Mouse (Mus musculus) embryonic facial prominence, embryonic 13.5 days (tissue): ENCODE data around the gene Gm29427. TPM values are rescaled to one million over a fixed set of nuclear protein-coding genes. Genes with fewer than 3 reads are reported as not detected.
A peak's percentile ranks its signal among the peaks of the same experiment; 100 is the strongest.

ENCODE experiments used
- ATAC-seq: fragments of 200-750 bp; cut with Nextera tagmentation; 2 replicates; pipeline ENCODE4 v1.8.0; 2017; ENCODE audit warnings: low read depth; ENCODE audit not compliant: insufficient number of reproducible peaks, insufficient read depth, low FRiP score, low TSS enrichment
- H3K27ac ChIP-seq: fragments of 300-500 bp; sonication (generic); 2 replicates; pipeline ENCODE4 v1.5.1; 2015; ENCODE audit warnings: moderate library complexity, mild to moderate bottlenecking, inconsistent platforms
- H3K27me3 ChIP-seq: fragments of 300-500 bp; sonication (generic); 2 replicates; pipeline ENCODE4 v1.6.1; 2015; ENCODE audit warnings: mild to moderate bottlenecking, inconsistent platforms
- H3K36me3 ChIP-seq: fragments of 300-500 bp; sonication (generic); 2 replicates; pipeline ENCODE4 v1.6.1; 2015; ENCODE audit warnings: mild to moderate bottlenecking, inconsistent platforms
- H3K4me1 ChIP-seq: fragments of 300-500 bp; sonication (generic); 2 replicates; pipeline ENCODE4 v1.6.1; 2015; ENCODE audit warnings: inconsistent platforms
- H3K4me2 ChIP-seq: fragments of 300-500 bp; sonication (generic); 2 replicates; pipeline ENCODE4 v1.6.1; 2015; ENCODE audit warnings: moderate library complexity, mild to moderate bottlenecking, inconsistent platforms
- H3K4me3 ChIP-seq: fragments of 300-500 bp; sonication (generic); 2 replicates; pipeline ENCODE4 v1.5.1; 2015; ENCODE audit warnings: mild to moderate bottlenecking, inconsistent platforms
- H3K9ac ChIP-seq: fragments of 300-500 bp; sonication (generic); 2 replicates; pipeline ENCODE4 v1.6.1; 2015; ENCODE audit warnings: mild to moderate bottlenecking, inconsistent platforms
- H3K9me3 ChIP-seq: fragments of 300-500 bp; sonication (generic); 2 replicates; pipeline ENCODE4 v1.6.1; 2016; ENCODE audit warnings: inconsistent platforms
- WGBS: fragments of 180-500 bp; shearing (Covaris S2); methylation state at CpG from one replicate; pipeline ENCODE4 v1.1.7; 2015; ENCODE audit warnings: mixed read lengths; 5-methylcytosine and 5-hydroxymethylcytosine counted together
- polyA plus RNA-seq: library from polyadenylated mRNA; unstranded; fragments of >200 nt; fragmentation: Nextera tagmentation; extraction: Ambion mirVana; gene quantifications from 2 replicates; pipeline ENCODE4 v1.2.1, GENCODE M21; 2015

The Gm29427 gene
- polyA plus RNA-seq, 1 experiment from 2014 or later, result not detected

DNA sequence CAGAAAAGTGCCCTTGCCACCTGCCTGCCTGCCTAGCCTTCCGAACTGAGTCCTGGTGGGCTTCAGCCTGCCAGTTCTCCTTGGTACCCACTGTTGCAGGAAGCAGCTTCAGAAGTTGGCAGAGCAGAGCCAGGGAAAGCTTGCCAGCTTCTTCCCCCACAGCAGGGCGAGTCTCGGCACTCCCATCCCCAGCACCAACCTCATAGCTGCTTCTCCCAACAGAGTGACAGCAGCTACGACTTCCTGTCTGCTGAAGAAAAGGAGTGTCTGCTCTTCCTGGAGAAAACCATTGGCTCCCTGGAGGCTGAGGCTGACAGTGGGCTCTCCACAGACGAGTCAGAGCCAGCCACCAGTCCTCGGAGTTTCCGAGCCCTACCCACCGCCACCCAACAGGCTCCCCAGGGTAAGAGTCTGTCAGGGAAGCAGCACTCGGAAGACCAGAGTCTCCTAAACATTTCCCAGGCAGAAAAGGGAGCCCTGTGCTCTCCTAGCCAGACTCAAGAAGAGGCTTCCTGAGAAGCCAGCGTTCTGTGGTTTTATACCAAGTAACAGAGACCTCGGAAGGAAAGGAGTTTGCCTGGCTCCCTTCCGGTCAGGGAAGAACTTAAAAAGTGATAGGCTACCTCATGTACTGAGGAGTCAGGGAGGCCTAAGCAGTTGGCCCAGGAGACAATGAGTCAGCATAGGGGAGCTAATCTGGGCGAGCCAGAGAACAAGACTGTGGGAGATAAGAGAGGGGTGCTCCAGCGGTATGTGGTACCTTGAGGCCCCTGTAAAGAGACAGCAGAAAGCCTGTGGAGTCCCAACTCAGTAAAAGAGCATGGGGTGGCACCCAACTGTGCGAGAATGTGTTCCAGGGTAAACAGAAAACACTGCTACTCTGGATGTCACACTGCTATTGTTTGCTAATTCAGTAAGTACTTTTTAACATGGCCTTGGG lies 25.5 kb upstream of the Gm29427 start:
- no peak overlapping the region for H3K27ac ChIP-seq
- peak overlapping the region; percentile 11; the same call in 1 of the 2 replicates for H3K4me2 ChIP-seq
- no peaks in the 10 kb centered on the region for H3K27me3 ChIP-seq
- H3K9me3 ChIP-seq, result no peaks in the 10 kb centered on the region
- ATAC-seq, result 0 out of 2 replicates have a peak, but pooled peaks have one; percentile 35
- 0 out of 2 replicates have a peak, but pooled peaks cover 5% of the 10 kb centered on the region for H3K4me1 ChIP-seq
- WGBS, result 47% methylated on average over 15 of the region's 15 CpGs
- H3K36me3 ChIP-seq, result no peaks in the 10 kb centered on the region
- H3K4me3 ChIP-seq, result no peak overlapping the region
- no peak overlapping the region for H3K9ac ChIP-seq

DNA sequence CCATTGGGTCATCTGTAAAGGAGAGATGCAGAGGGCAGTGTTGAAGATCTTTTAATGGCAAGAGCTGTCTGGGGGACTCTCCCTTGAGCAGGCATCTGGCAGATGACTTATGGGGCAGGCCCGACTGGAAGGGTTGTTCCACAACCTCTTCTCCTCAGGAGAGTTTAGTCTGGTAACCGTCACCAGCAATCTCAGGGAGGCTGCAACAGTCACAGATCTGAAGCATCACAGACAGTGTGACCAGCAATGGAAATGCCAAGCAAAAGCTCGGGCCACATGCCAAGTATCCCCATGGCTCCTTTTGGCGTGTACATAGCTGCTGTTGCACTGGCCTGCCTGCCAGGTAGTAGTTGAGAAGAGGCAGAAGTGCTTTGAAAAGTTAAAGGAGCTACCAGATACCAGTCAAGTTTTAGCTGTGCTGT lies 24.6 kb upstream of the Gm29427 start:
- no peak overlapping the region for H3K4me2 ChIP-seq
- no peak overlapping the region for H3K27ac ChIP-seq
- no peak overlapping the region for H3K9ac ChIP-seq
- WGBS, result 84% methylated on average over 4 of the region's 4 CpGs
- H3K9me3 ChIP-seq, result no peaks in the 10 kb centered on the region
- H3K36me3 ChIP-seq, result no peaks in the 10 kb centered on the region
- no peak overlapping the region for H3K4me3 ChIP-seq
- H3K4me1 ChIP-seq, result 0 out of 2 replicates have a peak, but pooled peaks cover 5% of the 10 kb centered on the region
- no peak for ATAC-seq
- H3K27me3 ChIP-seq, result no peaks in the 10 kb centered on the region

DNA sequence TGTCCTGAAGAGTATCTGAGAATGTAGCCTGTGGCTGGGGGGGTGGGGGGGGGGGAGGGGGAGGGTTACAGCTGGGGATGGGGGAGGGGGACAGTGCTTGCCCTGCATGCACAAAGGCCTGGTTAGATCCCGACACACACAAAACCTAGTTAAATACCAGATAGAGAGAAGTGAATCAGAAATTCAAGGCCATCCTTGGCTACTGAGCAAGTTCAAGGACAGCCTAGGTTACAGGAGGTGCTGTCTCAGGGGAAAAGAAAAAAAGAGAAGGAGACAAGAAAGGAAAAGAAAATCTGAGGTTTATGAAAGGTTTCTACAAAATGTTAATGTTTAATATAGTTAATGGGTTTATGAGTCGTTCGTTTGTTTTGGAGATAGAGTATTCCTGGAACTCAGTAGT lies 24.0 kb upstream of the Gm29427 start:
- no peak overlapping the region for H3K4me3 ChIP-seq
- no peak overlapping the region for H3K27ac ChIP-seq
- no peaks in the 10 kb centered on the region for H3K9me3 ChIP-seq
- no peak overlapping the region for H3K9ac ChIP-seq
- ATAC-seq, result no peak
- H3K36me3 ChIP-seq, result no peaks in the 10 kb centered on the region
- no peak overlapping the region for H3K4me2 ChIP-seq
- H3K27me3 ChIP-seq, result no peaks in the 10 kb centered on the region
- 0 out of 2 replicates have a peak, but pooled peaks cover 5% of the 10 kb centered on the region for H3K4me1 ChIP-seq
- WGBS, result 85% methylated on average over 3 of the region's 3 CpGs

DNA sequence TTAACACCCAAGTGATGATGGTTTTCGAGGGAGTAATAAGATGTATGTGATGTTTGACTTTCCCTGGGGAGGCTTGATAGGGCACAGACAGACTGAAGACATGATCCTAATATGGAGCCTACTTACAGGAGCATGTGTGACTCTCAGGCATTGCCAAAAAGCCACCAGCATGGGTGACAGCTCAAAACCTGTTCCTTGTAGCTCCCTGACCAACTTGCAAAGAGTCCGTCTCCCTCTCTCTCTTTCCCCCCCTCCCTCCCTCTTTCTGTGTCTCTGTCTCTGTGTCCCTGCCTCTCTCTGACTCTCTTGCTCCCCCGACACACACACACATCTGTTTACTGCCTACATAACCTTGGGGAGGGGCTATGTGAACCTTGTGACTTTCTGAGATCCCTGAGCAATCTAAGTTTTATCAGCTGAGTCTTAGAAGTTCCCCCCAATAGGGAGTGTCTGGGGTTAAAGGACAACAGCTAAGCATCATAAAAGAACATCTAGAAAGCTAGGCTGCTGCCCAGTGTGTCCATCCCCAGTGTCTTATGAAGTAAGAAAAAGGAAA lies 23.0 kb upstream of the Gm29427 start:
- Histone ChIP-seq H3K4me1 (0 out of 2 replicates have a peak, but pooled peaks cover 5% of the 10 kb centered on the region), H3K9ac (no peak overlapping the region), H3K36me3 (no peaks in the 10 kb centered on the region), H3K4me3 (no peak overlapping the region), H3K9me3 (no peaks in the 10 kb centered on the region), H3K4me2 (no peak overlapping the region), H3K27ac (no peak overlapping the region), H3K27me3 (no peaks in the 10 kb centered on the region)
- ATAC-seq, result no peak
- WGBS, result 75% methylated on average over 3 of the region's 3 CpGs

DNA sequence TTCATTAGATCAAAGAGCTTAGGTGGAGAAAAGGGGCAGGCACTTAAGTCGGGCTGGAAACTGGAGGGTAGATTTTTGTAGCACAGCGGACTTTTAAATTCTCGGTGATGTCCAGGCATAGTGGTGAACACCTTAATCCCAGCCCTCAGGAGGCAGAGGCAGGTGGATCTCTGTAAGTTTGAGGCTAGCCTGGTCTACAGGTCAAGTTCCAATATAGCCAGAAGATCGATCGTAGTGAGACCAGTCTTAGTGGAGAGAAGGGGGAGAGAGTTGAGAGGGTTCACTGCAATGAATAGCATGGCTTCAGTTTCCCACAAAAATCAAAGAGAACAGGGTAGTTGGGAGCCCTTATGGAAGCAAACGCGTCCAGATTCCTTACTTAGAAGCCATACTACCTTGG lies 22.3 kb upstream of the Gm29427 start:
- Histone ChIP-seq H3K36me3 (no peaks in the 10 kb centered on the region), H3K27me3 (no peaks in the 10 kb centered on the region), H3K9ac (no peak overlapping the region), H3K4me1 (0 out of 2 replicates have a peak, but pooled peaks cover 5% of the 10 kb centered on the region), H3K9me3 (no peaks in the 10 kb centered on the region), H3K4me3 (no peak overlapping the region), H3K27ac (no peak overlapping the region), H3K4me2 (no peak overlapping the region)
- ATAC-seq, result no peak
- WGBS, result 89% methylated on average over 7 of the region's 7 CpGs

DNA sequence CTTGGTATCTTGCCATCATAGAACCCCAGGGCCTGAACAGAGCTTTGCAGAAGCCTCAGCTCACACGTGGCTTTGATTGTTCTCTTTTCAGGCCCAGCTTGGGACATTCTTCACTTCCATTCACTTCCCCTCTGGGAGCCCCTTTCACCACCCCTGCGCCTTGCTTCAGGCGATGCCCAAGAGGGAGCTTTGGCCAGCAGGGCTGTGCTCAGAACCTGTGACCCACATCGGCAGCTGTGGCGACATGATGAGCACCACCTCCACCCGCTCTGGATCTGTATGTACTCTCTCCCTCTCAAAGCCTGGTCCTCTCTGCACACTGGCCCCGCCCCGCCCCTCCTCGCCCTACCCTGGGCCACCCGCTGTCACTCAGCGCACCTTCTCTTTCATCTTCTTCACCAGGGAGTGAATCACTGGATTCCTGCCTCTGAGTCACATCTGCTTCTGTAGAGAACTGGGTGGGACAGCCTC lies 21.8 kb upstream of the Gm29427 start:
- 0 out of 2 replicates have a peak, but pooled peaks have one; percentile 44 for ATAC-seq
- WGBS, result 25% methylated on average over 11 of the region's 11 CpGs
- Histone ChIP-seq H3K9me3 (no peaks in the 10 kb centered on the region), H3K36me3 (no peaks in the 10 kb centered on the region), H3K4me3 (no peak overlapping the region), H3K4me2 (no peak overlapping the region), H3K9ac (no peak overlapping the region), H3K4me1 (0 out of 2 replicates have a peak, but pooled peaks cover 5% of the 10 kb centered on the region), H3K27me3 (no peaks in the 10 kb centered on the region), H3K27ac (no peak overlapping the region)

DNA sequence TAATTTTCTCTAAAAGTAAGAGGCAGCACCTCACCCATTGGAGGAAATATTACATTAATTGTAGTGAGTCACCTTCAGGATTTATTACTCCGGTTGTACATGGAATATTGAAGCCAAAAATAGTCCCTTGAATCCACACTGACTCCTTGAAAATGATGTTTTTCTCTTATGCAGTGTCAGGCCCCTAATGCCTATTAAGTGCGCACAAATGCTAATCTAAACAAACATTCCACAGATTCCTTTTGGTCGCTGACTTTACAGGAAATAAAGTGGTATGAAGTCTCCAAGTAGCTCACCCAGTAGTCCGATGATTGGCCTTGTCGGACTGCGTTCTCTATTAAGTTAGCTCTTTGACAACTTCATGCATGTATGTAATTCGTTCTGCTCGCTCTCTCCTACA lies 19.3 kb upstream of the Gm29427 start:
- Histone ChIP-seq H3K4me3 (no peak overlapping the region), H3K36me3 (no peaks in the 10 kb centered on the region), H3K27ac (no peak overlapping the region), H3K9me3 (no peaks in the 10 kb centered on the region), H3K27me3 (no peaks in the 10 kb centered on the region), H3K4me2 (no peak overlapping the region), H3K4me1 (peaks cover 9% of the 10 kb centered on the region), H3K9ac (no peak overlapping the region)
- WGBS, result 64% methylated on average over 8 of the region's 8 CpGs
- no peak for ATAC-seq

DNA sequence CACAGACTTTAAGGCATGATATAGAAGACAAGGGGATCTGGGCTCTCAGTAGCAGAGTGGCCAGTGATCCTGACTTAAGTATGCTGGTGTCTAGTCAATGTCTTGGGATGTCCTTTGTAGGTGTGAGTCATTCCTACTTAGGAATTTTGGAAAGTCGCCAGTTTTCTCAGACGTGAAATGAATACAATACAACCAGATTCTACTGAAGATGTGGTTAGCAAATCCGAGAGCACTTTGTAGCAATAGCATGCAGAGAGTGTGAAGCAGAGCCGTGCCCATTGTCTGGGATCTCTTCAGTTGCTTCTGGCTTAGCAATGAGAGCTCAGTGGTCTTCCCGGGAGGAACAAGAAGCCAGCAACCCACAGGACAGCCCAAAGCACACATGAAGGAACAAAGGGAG lies 18.9 kb upstream of the Gm29427 start:
- 63% methylated on average over 5 of the region's 5 CpGs for WGBS
- Histone ChIP-seq H3K4me1 (peaks cover 9% of the 10 kb centered on the region), H3K27me3 (no peaks in the 10 kb centered on the region)

DNA sequence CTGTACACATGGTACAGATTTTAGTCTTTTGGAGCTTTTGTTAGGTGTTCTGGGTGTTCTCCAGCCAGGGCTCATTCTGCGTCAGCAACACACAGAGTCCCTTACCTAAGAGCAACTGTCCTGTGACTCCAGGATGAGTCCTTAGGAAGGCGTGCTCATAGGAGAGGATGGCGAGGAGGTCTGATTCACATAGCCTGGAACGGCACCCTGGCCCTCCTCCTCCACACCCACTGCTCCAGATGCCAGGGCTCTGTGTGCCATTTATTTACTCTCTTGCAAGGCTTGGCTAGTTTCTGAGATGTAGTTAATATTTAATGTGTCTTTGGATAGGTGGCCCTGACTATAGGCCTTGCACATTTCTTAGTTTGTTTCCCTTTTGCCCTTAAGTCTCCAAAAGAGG lies 18.1 kb upstream of the Gm29427 start:
- H3K4me1 ChIP-seq, result peaks cover 9% of the 10 kb centered on the region
- H3K9me3 ChIP-seq, result no peaks in the 10 kb centered on the region
- H3K27me3 ChIP-seq, result no peaks in the 10 kb centered on the region
- 83% methylated on average over 4 of the region's 4 CpGs for WGBS
- no peak for ATAC-seq
- H3K9ac ChIP-seq, result no peak overlapping the region
- no peaks in the 10 kb centered on the region for H3K36me3 ChIP-seq
- H3K4me3 ChIP-seq, result no peak overlapping the region
- H3K4me2 ChIP-seq, result no peak overlapping the region
- no peak overlapping the region for H3K27ac ChIP-seq

More for the DNA sequence above, 18.9 kb upstream of the Gm29427 start:
- ATAC-seq, result no peak
- H3K4me2 ChIP-seq, result no peak overlapping the region
- no peaks in the 10 kb centered on the region for H3K9me3 ChIP-seq
- H3K9ac ChIP-seq, result no peak overlapping the region
- no peaks in the 10 kb centered on the region for H3K36me3 ChIP-seq
- H3K4me3 ChIP-seq, result no peak overlapping the region
- no peak overlapping the region for H3K27ac ChIP-seq

DNA sequence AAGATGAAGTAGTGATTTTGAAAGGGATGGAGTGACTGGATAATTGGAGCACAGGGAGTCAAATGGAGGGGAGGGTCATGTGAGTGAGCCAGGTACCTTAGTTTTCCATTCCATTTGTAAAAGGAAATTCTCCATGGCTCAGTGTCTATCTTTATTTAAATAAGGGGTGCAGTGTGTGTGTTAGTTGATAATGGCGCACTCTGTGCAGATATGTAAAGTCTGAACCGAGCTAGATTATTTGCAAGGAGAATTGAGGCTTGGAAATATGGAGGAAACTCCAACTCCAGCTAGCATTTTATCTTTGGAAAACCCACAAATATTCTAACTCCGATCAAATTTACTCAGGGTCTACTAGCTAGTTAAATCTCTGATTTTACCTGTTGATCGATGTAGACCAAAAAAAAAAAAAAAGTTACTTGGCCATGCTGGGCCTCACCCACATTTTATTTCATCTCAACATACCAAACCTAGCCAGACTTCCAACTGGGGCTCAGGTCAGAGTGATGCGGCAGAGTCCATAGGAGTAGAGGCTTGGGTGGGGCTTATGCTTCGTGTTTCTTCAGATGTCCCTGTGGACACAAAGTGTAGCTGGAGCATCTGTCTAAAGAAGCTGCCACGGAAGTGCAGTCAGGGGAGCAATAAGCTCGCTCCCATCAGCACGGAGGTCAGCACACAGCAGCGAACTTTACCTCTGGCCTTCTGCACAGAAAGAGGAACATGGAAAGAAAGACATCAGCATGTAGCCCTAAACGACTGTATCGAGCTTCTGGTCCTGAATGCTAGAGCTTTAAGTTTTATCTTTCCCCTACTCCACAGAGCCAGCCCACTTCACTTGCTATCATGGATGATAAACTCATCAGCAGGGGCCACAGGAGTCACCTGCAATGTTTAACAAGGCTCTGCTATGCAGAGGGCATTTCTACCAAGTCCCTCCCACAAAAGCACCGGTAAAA lies 17.4 kb upstream of the Gm29427 start:
- H3K27me3 ChIP-seq, result no peaks in the 10 kb centered on the region
- WGBS, result 88% methylated on average over 13 of the region's 13 CpGs
- H3K9me3 ChIP-seq, result no peaks in the 10 kb centered on the region
- H3K9ac ChIP-seq, result no peak overlapping the region
- peaks cover 9% of the 10 kb centered on the region for H3K4me1 ChIP-seq
- no peak overlapping the region for H3K4me3 ChIP-seq
- no peak overlapping the region for H3K4me2 ChIP-seq
- no peaks in the 10 kb centered on the region for H3K36me3 ChIP-seq
- no peak for ATAC-seq
- no peak overlapping the region for H3K27ac ChIP-seq

DNA sequence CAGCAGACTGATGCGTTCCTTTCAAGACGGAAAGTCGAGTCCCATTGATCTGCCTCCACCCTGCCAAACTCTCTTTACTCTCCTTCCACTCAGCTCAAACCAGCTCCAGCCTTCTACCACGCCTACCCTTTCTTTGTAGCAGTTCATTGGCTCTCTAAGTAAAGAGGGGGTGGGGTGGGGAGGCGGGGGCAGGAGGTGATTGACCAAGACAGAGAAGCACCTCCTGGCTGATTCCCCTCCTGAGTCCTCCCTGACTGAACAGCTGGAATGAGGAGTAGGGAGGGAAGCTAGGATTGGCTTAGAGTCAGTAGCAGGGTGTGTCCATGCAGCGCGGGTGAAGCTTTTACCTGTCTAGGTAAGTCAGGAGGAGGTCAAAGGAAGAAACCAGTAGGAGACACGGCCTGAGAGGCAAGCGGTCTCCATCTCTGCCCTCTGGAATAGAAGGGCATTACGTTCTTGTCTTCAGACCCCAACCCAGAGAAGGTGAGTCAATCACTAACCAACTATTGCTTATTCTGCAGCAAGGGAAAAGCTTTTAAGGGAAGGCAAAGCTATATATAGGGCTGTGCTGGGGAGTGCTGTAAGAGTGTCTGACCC lies 16.2 kb upstream of the Gm29427 start, which contains the start of gene AA986860:
AA986860 (plus strand) TSS at position 236 of the 597 bp plus-strand sequence.
- H3K27me3 ChIP-seq, result no peaks in the 10 kb centered on the region
- H3K4me2 ChIP-seq, result peak within 1 kb of the TSS; percentile 48
- no peak within 1 kb of the TSS for H3K27ac ChIP-seq
- H3K9me3 ChIP-seq, result no peaks in the 10 kb centered on the region
- ATAC-seq, result no peak
- H3K4me3 ChIP-seq, result peak within 1 kb of the TSS; percentile 20
- peaks cover 9% of the 10 kb centered on the region for H3K4me1 ChIP-seq
- H3K36me3 ChIP-seq, result no peaks in the 10 kb centered on the region
- 6% methylated on average over 10 of the region's 10 CpGs for WGBS
- no peak within 1 kb of the TSS for H3K9ac ChIP-seq
